Mouse (Mus musculus): ENCODE measurements at regions not wholly inside any gene's neighbourhood (a gene's known extent, or its start where the extent isn't known, plus 50 kb on each side); places are given as distances from the start of the nearest gene placed in this dataset.
A peak's percentile ranks its signal among the peaks of the same experiment; 100 is the strongest.

DNA sequence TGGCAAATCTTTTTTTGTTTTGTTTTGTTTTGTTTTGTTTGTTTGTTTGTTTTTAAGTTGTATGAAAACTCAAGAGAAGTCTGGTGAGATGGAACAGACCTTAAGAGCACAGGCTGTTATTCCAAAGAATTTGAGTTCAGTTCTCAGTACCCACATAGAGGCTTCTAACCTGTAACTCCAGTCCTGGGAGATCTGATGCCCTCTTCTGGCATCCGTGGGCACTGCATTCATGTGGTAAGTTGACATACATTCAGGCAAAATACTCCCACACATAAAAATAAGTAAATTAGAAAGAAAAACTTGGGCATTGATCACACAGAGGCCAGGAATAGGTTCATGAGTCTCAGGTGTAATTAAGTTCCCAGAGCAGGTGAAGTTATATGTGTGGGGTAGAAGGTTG is 977.5 kb upstream of the Gm7489 start:
- H3K36me3 ChIP-seq (ENCODE audit: control insufficient read depth in 1 of 2, insufficient read depth in 2 of 2, low read length in 2 of 2), result no peaks in the 10 kb centered on the region
- H3K4me3 ChIP-seq (ENCODE audit: control insufficient read depth in 1 of 2, insufficient read depth in 1 of 2, low read depth in 2 of 2, low read length in 2 of 2), result no peak overlapping the region
- H3K79me2 ChIP-seq (ENCODE audit: control insufficient read depth, insufficient read depth, low read length, poor library complexity), result no peaks in the 10 kb centered on the region
- TF ChIP-seq RAD21 (IDR thresholded peaks at IDR 0.05; ENCODE audit: low read depth, low read length) (peak; percentile 31), MAX (IDR thresholded peaks at IDR 0.05; ENCODE audit: low read length) (no peak), BHLHE40 (IDR thresholded peaks at IDR 0.05; ENCODE audit: borderline replicate concordance, low read depth, low read length) (no peak), ZMIZ1 (IDR thresholded peaks at IDR 0.05; ENCODE audit: low read depth, low read length) (no peak), JUND (IDR thresholded peaks at IDR 0.05; ENCODE audit: low read depth, low read length) (no peak), MAZ (IDR thresholded peaks at IDR 0.05; ENCODE audit: low read depth, low read length) (no peak), MYB (IDR thresholded peaks at IDR 0.05; ENCODE audit: low read depth, low read length) (no peak), TBP (IDR thresholded peaks at IDR 0.05; ENCODE audit: low read depth, low read length) (no peak), POLR2A (IDR thresholded peaks at IDR 0.05; ENCODE audit: control insufficient read depth in 1 of 2, insufficient read depth in 1 of 2, low read depth in 1 of 2, low read length in 2 of 2, poor library complexity in 1 of 2) (no peak), USF1 (IDR thresholded peaks at IDR 0.05; ENCODE audit: low read depth, low read length) (no peak), CTCF (IDR thresholded peaks at IDR 0.05 in 2 of 3, conservative IDR thresholded peaks at IDR 0.05 in 1 of 3; ENCODE audit: control insufficient read depth in 1 of 3, insufficient read depth in 1 of 3, low read depth in 2 of 3, low read length in 3 of 3, poor library complexity in 1 of 3, severe bottlenecking in 1 of 3) (peak; percentile 37 to 45 (median 44)), GATA1 (IDR thresholded peaks at IDR 0.05; ENCODE audit: low read depth, low read length) (no peak), NRF1 (IDR thresholded peaks at IDR 0.05; ENCODE audit: insufficient read depth, low read depth, low read length, poor library complexity, severe bottlenecking) (no peak), USF2 (IDR thresholded peaks at IDR 0.05; ENCODE audit: borderline replicate concordance in 1 of 2, insufficient read depth in 1 of 2, low read depth in 1 of 2, low read length in 2 of 2) (no peak), MAFK (IDR thresholded peaks at IDR 0.05; ENCODE audit: borderline replicate concordance, low read depth, low read length) (no peak), GABPA (IDR thresholded peaks at IDR 0.05; ENCODE audit: low read depth, low read length) (no peak), SIN3A (IDR thresholded peaks at IDR 0.05; ENCODE audit: low read length) (no peak), POLR2AphosphoS5 (IDR thresholded peaks at IDR 0.05; ENCODE audit: borderline replicate concordance, low read depth, low read length) (no peak), MEF2A (IDR thresholded peaks at IDR 0.05; ENCODE audit: extremely low read depth, insufficient replicate concordance, low read depth, low read length, poor library complexity, severe bottlenecking) (no peak), SMC3 (IDR thresholded peaks at IDR 0.05; ENCODE audit: low read depth, low read length) (peak; percentile 48)
- no peaks in the 10 kb centered on the region for H3K27me3 ChIP-seq (ENCODE audit: control insufficient read depth in 1 of 2, insufficient read depth in 2 of 2, low read length in 2 of 2)
- peak; percentile 47 for DNase-seq (ENCODE audit: low read depth, low spot score)
- no peak overlapping the region for H3K27ac ChIP-seq (ENCODE audit: control insufficient read depth, low read depth, low read length)
- no peak overlapping the region for H3K9ac ChIP-seq (ENCODE audit: control insufficient read depth, low read depth, low read length, poor library complexity, severe bottlenecking)
- no peaks in the 10 kb centered on the region for H3K4me1 ChIP-seq (ENCODE audit: control insufficient read depth in 1 of 2, insufficient read depth in 2 of 2, low read length in 2 of 2)
- no peaks in the 10 kb centered on the region for H3K9me3 ChIP-seq (replicated peaks; ENCODE audit: insufficient read depth, low read length)

- Histone ChIP-seq H3K79me2 (ENCODE audit: control insufficient read depth, insufficient read depth, low read length, poor library complexity) (no peaks in the 10 kb centered on the region), H3K27ac (ENCODE audit: control insufficient read depth, low read depth, low read length) (no peak overlapping the region), H3K9me3 (replicated peaks; ENCODE audit: insufficient read depth, low read length) (no peaks in the 10 kb centered on the region), H3K9ac (ENCODE audit: control insufficient read depth, low read depth, low read length, poor library complexity, severe bottlenecking) (no peak overlapping the region), H3K4me3 (ENCODE audit: control insufficient read depth in 1 of 2, insufficient read depth in 1 of 2, low read depth in 2 of 2, low read length in 2 of 2) (no peak overlapping the region), H3K36me3 (ENCODE audit: control insufficient read depth in 1 of 2, insufficient read depth in 2 of 2, low read length in 2 of 2) (no peaks in the 10 kb centered on the region), H3K4me1 (ENCODE audit: control insufficient read depth in 1 of 2, insufficient read depth in 2 of 2, low read length in 2 of 2) (no peaks in the 10 kb centered on the region), H3K27me3 (ENCODE audit: control insufficient read depth in 1 of 2, insufficient read depth in 2 of 2, low read length in 2 of 2) (no peaks in the 10 kb centered on the region)
- TF ChIP-seq USF1 (IDR thresholded peaks at IDR 0.05; ENCODE audit: low read depth, low read length) (no peak), ZC3H11A (IDR thresholded peaks at IDR 0.05; ENCODE audit: low read depth, low read length) (no peak), POLR2AphosphoS5 (IDR thresholded peaks at IDR 0.05; ENCODE audit: borderline replicate concordance, low read depth, low read length) (no peak), EP300 (IDR thresholded peaks at IDR 0.05; ENCODE audit: low read depth in 1 of 2, low read length in 2 of 2) (no peak), TBP (IDR thresholded peaks at IDR 0.05; ENCODE audit: low read depth, low read length) (no peak), UBTF (IDR thresholded peaks at IDR 0.05; ENCODE audit: borderline replicate concordance, insufficient read depth, low read depth, low read length) (no peak), CTCF (IDR thresholded peaks at IDR 0.05 in 2 of 3, conservative IDR thresholded peaks at IDR 0.05 in 1 of 3; ENCODE audit: control insufficient read depth in 1 of 3, insufficient read depth in 1 of 3, low read depth in 2 of 3, low read length in 3 of 3, poor library complexity in 1 of 3, severe bottlenecking in 1 of 3) (no peak), MAZ (IDR thresholded peaks at IDR 0.05; ENCODE audit: low read depth, low read length) (no peak), MYB (IDR thresholded peaks at IDR 0.05; ENCODE audit: low read depth, low read length) (no peak), MAX (IDR thresholded peaks at IDR 0.05; ENCODE audit: low read length) (no peak), TAL1 (IDR thresholded peaks at IDR 0.05; ENCODE audit: low read length) (no peak), RCOR1 (IDR thresholded peaks at IDR 0.05; ENCODE audit: low read depth, low read length) (no peak), NELFE (IDR thresholded peaks at IDR 0.05; ENCODE audit: low read depth, low read length) (no peak)
- no peak for DNase-seq (ENCODE audit: low read depth, low spot score)
These were observed 962.4 kb upstream of the Gm7489 start for GRCm38 (mm10) chr15:52922277-52922676.

All from MEL (cell line).